Mouse (Mus musculus) liver, embryonic 16.5 days (tissue): ENCODE measurements around the gene Gm8068. TPM values are rescaled to one million over a fixed set of nuclear protein-coding genes. Genes with fewer than 3 reads are reported as not detected.
"Not testable (repeated sequence)": the region's sequence is repeated elsewhere in the genome, so short reads cannot be mapped to it uniquely, and the experiment has no call there.

Experiments
- ATAC-seq: fragments of 200-750 bp; cut with Nextera tagmentation; 2 replicates; pipeline ENCODE4 v1.8.0; 2017; ENCODE audit warnings: low read depth, mild to moderate bottlenecking, moderate number of reproducible peaks, moderate library complexity
- H3K27ac ChIP-seq: fragments of 300-500 bp; sonication (generic); 2 replicates; pipeline ENCODE4 v1.5.1; 2014; ENCODE audit warnings: mild to moderate bottlenecking, low read length
- H3K27me3 ChIP-seq: fragments of 300-500 bp; sonication (generic); 2 replicates; pipeline ENCODE4 v1.6.1; 2014; ENCODE audit warnings: low read depth, low read length, mixed read lengths; ENCODE audit not compliant: control insufficient read depth, insufficient read depth
- H3K36me3 ChIP-seq: fragments of 300-500 bp; sonication (generic); 2 replicates; pipeline ENCODE4 v1.6.1; 2014; ENCODE audit warnings: mild to moderate bottlenecking; ENCODE audit not compliant: control insufficient read depth, insufficient read depth
- H3K4me1 ChIP-seq: fragments of 300-500 bp; sonication (generic); 2 replicates; pipeline ENCODE4 v1.6.1; 2014; ENCODE audit warnings: low read depth, low read length, mixed read lengths; ENCODE audit not compliant: control insufficient read depth
- H3K4me2 ChIP-seq: fragments of 300-500 bp; sonication (generic); 2 replicates; pipeline ENCODE4 v1.6.1; 2014; ENCODE audit warnings: low read depth, low read length, mixed read lengths
- H3K4me3 ChIP-seq: fragments of 300-500 bp; sonication (generic); 2 replicates; pipeline ENCODE4 v1.5.1; 2014; ENCODE audit warnings: low read depth, mild to moderate bottlenecking, low read length
- H3K9ac ChIP-seq: fragments of 300-500 bp; sonication (generic); 2 replicates; pipeline ENCODE4 v1.6.1; 2014; ENCODE audit warnings: low read depth, low read length
- H3K9me3 ChIP-seq: fragments of 300-500 bp; sonication (generic); replicated peaks from 2 replicates; pipeline ENCODE4 v1.6.1; 2016; ENCODE audit warnings: low read length; ENCODE audit not compliant: control insufficient read depth
- WGBS: fragments of 180-500 bp; shearing (Covaris S2); extraction: QIAGEN DNeasy Blood & Tissue Kit; methylation state at CpG from one replicate; pipeline ENCODE4 v1.1.7; 2014; ENCODE audit not compliant: insufficient replicate concordance; 5-methylcytosine and 5-hydroxymethylcytosine counted together
- polyA plus RNA-seq: library from polyadenylated mRNA; unstranded; fragments of >200 nt; fragmentation: Nextera tagmentation; extraction: Ambion mirVana; gene quantifications from 2 replicates; pipeline ENCODE4 v1.2.1, GENCODE M21; 2015

Gm8068 gene
- polyA plus RNA-seq: not detected in 2 replicates

DNA sequence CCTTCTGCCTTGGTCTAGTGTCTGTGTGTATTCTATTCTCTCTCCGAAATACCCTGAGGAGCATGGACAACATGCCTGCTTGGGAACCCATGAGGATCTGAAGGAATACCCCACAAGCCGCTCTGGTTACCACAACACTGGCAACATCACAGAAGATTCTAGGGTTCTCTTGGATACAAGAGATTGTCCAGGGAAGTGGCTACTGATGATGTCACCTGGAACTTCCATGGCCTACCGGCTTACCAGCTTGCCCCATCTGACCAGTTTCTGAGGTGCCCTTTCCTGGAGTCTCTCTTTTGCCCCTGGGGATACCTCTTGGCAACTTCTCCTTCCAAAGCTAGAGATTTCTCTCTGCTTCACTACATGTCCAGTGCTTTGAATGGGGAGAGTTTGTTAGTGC is at the start of gene Gm8068:
TSS of gene Gm8068 (minus strand) at position 101 of the 400 bp plus-strand sequence.
- not testable (repeated sequence) for H3K4me2 ChIP-seq, H3K27ac ChIP-seq, H3K9ac ChIP-seq, H3K27me3 ChIP-seq, ATAC-seq, H3K9me3 ChIP-seq, H3K4me1 ChIP-seq, H3K36me3 ChIP-seq, H3K4me3 ChIP-seq
- WGBS: no CpG with 5 or more reads among the region's 3 CpGs

DNA sequence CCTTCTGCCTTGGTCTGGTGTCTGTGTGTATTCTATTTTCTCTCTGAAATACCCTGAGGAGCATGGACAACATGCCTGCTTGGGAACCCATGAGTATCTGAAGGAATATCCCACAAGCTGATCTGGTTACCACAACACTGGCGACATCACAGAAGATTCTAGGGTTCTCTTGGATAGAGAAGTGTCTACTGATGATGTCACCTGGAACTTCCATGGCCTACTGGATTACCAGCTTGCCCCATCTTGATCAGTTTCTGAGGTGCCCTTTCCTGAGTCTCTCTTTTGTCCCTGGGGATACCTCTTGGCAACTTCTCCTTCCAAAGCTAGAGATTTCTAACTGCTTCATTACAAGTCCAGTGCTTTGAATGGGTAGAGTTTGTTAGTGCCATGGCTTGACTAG is 48.8 kb upstream of the Gm8068 start, which contains the start of gene Gm7929:
TSS of gene Gm7929 (minus strand) at position 101 of the 400 bp plus-strand sequence.
- not testable (repeated sequence) for H3K9me3 ChIP-seq, H3K4me3 ChIP-seq, H3K9ac ChIP-seq, H3K27ac ChIP-seq, H3K4me2 ChIP-seq, H3K27me3 ChIP-seq, ATAC-seq, H3K36me3 ChIP-seq, H3K4me1 ChIP-seq
- WGBS: 57% methylated on average over 1 of the region's 1 CpGs

DNA sequence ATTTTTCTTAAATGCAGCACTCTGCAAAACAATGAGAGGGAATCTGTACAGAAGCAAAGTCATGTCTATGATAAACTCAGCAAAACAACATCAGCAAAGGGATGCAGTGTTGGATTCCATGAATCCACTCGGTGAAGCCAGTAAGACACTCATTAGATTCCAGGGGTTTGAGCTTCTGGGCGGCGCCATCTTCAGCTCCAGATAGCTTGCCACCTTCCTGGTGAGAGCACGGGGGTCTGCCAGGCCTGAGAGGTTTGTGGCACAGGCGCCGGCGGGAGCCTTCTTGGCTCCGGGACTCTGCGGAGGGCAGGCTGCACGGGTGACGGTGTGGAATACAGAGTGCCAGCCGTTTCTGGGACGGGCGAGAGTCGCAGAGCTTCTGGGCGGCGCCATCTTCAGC is 21.8 kb upstream of the Gm8068 start:
- H3K36me3 ChIP-seq, H3K9ac ChIP-seq, H3K4me2 ChIP-seq, H3K9me3 ChIP-seq, H3K4me1 ChIP-seq, H3K27ac ChIP-seq, H3K27me3 ChIP-seq, ATAC-seq, H3K4me3 ChIP-seq: not testable (repeated sequence)
- 73% methylated on average over 16 of the region's 17 CpGs for WGBS

DNA sequence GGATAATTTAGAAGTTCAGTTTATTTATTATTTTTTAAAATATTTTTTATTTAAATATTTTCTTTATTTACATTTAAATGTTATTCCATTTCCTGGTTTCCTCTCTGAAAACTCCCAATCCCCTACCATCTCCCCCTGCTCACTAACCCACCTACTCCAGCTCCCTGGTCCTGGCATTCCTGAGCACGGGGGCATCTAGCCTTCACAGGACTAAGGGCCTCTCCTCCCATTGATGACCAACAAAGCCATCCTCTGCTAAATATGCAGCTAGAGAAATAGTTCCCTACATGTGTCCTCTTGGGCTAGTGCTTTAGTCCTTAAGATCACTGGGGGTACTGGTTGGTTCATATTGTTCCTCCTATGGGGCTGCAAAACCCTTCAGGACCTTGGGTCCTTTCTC is 15.5 kb upstream of the Gm8068 start:
- not testable (repeated sequence) for H3K4me3 ChIP-seq, H3K27ac ChIP-seq, H3K9ac ChIP-seq, ATAC-seq, H3K4me1 ChIP-seq, H3K9me3 ChIP-seq, H3K27me3 ChIP-seq, H3K4me2 ChIP-seq, H3K36me3 ChIP-seq
- WGBS: 67% methylated on average over 1 of the region's 1 CpGs

DNA sequence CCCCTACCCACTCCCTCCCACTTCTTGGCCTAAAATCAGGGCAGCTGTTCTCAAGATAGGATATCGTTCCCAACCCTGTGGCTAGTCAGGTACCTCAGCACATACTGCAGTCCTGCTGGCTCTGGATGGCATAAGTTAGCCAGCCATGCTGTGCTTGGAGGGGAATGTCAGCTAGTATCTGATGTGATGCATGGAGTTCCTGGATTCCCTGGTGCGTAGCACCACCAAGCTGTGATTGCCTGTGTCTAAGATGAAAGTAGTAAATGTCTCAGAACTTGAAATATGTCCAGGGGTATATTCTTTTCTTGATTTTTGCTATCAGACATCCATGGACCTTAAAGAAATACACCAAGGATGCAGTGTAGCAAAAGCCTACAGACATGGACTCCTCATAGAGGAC is 53.5 kb downstream of the Gm8068 start:
- H3K27me3 ChIP-seq, ATAC-seq, H3K9ac ChIP-seq, H3K4me1 ChIP-seq, H3K4me2 ChIP-seq, H3K4me3 ChIP-seq, H3K9me3 ChIP-seq, H3K27ac ChIP-seq, H3K36me3 ChIP-seq: not testable (repeated sequence)
- 76% methylated on average over 2 of the region's 2 CpGs for WGBS

Other genes starting within 250 kb of the Gm8068 start
- gene Gm7954, start 248.4 kb downstream of the Gm8068 start, polyA plus RNA-seq: not detected in 2 replicates
- not detected in 2 replicates for gene Gm3486, start 212.4 kb downstream of the Gm8068 start, polyA plus RNA-seq
- not detected in 2 replicates for gene Gm7970, start 146.3 kb downstream of the Gm8068 start, polyA plus RNA-seq
- gene 1700049E17Rik2, start 128.7 kb downstream of the Gm8068 start, polyA plus RNA-seq: not detected in 2 replicates
- not detected in 2 replicates for gene Gm3072, start 77.3 kb downstream of the Gm8068 start, polyA plus RNA-seq
- not detected in 2 replicates for gene Gm3676, start 55.4 kb downstream of the Gm8068 start, polyA plus RNA-seq
- not detected in 2 replicates for gene Gm7929, start 48.7 kb upstream of the Gm8068 start, polyA plus RNA-seq
- not detected in 2 replicates for gene Gm47189, start 70.6 kb upstream of the Gm8068 start, polyA plus RNA-seq
- gene Gm7980, start 205.4 kb upstream of the Gm8068 start, polyA plus RNA-seq: not detected in 2 replicates
- not detected in 2 replicates for gene 1700049E17Rik1, start 223.1 kb upstream of the Gm8068 start, polyA plus RNA-seq
- not detected in 2 replicates for gene 1700024B05Rik, start 242.1 kb upstream of the Gm8068 start, polyA plus RNA-seq